Mouse (Mus musculus) stomach, embryonic 15.5 days (tissue): ENCODE results near the gene Sik2. TPM values are rescaled to one million over a fixed set of nuclear protein-coding genes. Genes with fewer than 3 reads are reported as not detected.

Experiments used
- ATAC-seq: fragments of 200-750 bp; cut with Nextera tagmentation; 2 replicates; pipeline ENCODE4 v1.8.0; 2017; ENCODE audit warnings: low read depth, moderate number of reproducible peaks, moderate TSS enrichment; ENCODE audit not compliant: insufficient read depth, low FRiP score
- H3K27ac ChIP-seq: fragments of 300-500 bp; sonication (generic); 2 replicates; pipeline ENCODE4 v1.5.1; 2015; ENCODE audit warnings: mild to moderate bottlenecking, inconsistent platforms
- H3K27me3 ChIP-seq: fragments of 300-500 bp; sonication (generic); replicated peaks from 2 replicates; pipeline ENCODE4 v1.6.1; 2015; ENCODE audit warnings: inconsistent platforms
- H3K36me3 ChIP-seq: fragments of 300-500 bp; sonication (generic); 2 replicates; pipeline ENCODE4 v1.6.1; 2015; ENCODE audit warnings: inconsistent platforms
- H3K4me1 ChIP-seq: fragments of 300-500 bp; sonication (generic); 2 replicates; pipeline ENCODE4 v1.6.1; 2015; ENCODE audit warnings: inconsistent platforms
- H3K4me2 ChIP-seq: fragments of 300-500 bp; sonication (generic); 2 replicates; pipeline ENCODE4 v1.6.1; 2015; ENCODE audit warnings: mild to moderate bottlenecking, inconsistent platforms
- H3K4me3 ChIP-seq: fragments of 300-500 bp; sonication (generic); replicated peaks from 2 replicates; pipeline ENCODE4 v1.5.1; 2015; ENCODE audit warnings: inconsistent platforms
- H3K9ac ChIP-seq: fragments of 300-500 bp; sonication (generic); 2 replicates; pipeline ENCODE4 v1.6.1; 2015; ENCODE audit warnings: inconsistent platforms
- H3K9me3 ChIP-seq: fragments of 300-500 bp; sonication (generic); 2 replicates; pipeline ENCODE4 v1.6.1; 2016; ENCODE audit warnings: inconsistent platforms
- WGBS: fragments of 180-500 bp; shearing (Covaris S2); methylation state at CpG from one replicate; pipeline ENCODE4 v1.1.7; 2015; 5-methylcytosine and 5-hydroxymethylcytosine counted together
- polyA plus RNA-seq: library from polyadenylated mRNA; unstranded; fragments of >200 nt; fragmentation: Nextera tagmentation; extraction: Ambion mirVana; gene quantifications from 2 replicates; pipeline ENCODE4 v1.2.1, GENCODE M21; 2015

Gene Sik2
- polyA plus RNA-seq, 1 experiment from 2014 or later = 18.9 TPM

DNA sequence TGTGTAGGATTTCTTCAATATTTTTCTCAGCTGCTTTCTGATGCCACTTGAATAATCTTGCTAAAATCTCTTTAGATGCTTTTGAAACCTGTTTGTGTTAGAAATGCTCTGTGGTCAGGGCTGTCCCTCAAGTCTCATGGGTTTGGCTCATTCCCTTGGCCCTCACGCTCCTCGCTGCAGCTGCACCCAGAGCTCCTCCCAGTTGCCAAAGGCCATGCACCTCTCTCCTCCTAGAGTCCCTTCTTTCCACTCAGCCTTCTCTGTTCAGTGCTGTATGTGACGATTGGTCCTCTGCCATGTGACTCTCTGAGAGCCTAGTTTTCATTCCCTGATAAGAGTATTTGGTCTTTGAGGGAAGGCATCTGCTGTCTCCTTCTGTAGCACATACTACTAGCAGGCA, 131.4 kb downstream of the Sik2 start:
- no peak overlapping the region for H3K4me2 ChIP-seq
- WGBS = 57% methylated on average over 3 of the region's 3 CpGs
- no peak overlapping the region for H3K4me3 ChIP-seq
- no peaks in the 10 kb centered on the region for H3K9me3 ChIP-seq
- H3K4me1 ChIP-seq = no peaks in the 10 kb centered on the region
- ATAC-seq = no peak
- H3K27me3 ChIP-seq = no peaks in the 10 kb centered on the region
- H3K9ac ChIP-seq = no peak overlapping the region
- H3K27ac ChIP-seq = no peak overlapping the region
- peaks cover 23% of the 10 kb centered on the region; the same call in 1 of the 2 replicates for H3K36me3 ChIP-seq

GRCm38 (mm10) chr9:50876287-50876686, 132.6 kb downstream of the Sik2 start:
- WGBS = 94% methylated on average over 3 of the region's 3 CpGs
- no peaks in the 10 kb centered on the region for H3K9me3 ChIP-seq
- no peaks in the 10 kb centered on the region for H3K4me1 ChIP-seq
- no peak overlapping the region for H3K4me3 ChIP-seq
- no peaks in the 10 kb centered on the region for H3K27me3 ChIP-seq
- ATAC-seq = no peak
- H3K36me3 ChIP-seq = peaks cover 23% of the 10 kb centered on the region; the same call in 1 of the 2 replicates
- H3K4me2 ChIP-seq = no peak overlapping the region
- no peak overlapping the region for H3K27ac ChIP-seq
- H3K9ac ChIP-seq = no peak overlapping the region

DNA sequence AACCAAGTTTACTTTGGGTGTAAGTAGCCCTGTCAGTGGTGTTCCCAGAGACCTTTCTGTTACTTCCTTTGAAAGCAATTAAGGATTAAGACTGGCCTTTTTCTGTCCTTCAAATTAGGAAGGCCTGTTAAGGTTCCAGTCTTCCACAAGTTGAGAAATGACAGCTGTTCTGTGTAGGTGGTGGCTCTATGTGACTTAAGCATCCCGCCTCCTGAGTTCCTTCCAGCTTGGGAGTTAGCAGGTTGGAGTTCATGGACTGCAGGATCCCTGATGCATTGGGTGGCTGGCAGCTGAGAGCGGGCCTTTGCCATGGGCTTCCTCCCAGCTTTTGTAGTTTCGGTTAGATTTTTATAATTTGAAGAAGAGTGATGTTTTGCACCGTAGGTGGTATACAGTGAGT, 133.4 kb downstream of the Sik2 start:
- ATAC-seq = no peak
- WGBS = 89% methylated on average over 4 of the region's 4 CpGs

GRCm38 (mm10) chr9:50874031-50874430, 134.8 kb downstream of the Sik2 start:
- Histone ChIP-seq H3K9ac (no peak overlapping the region), H3K9me3 (no peaks in the 10 kb centered on the region), H3K4me3 (no peak overlapping the region), H3K36me3 (peaks cover 23% of the 10 kb centered on the region), H3K27me3 (no peaks in the 10 kb centered on the region), H3K27ac (no peak overlapping the region), H3K4me1 (no peaks in the 10 kb centered on the region), H3K4me2 (no peak overlapping the region)
- WGBS = 87% methylated on average over 6 of the region's 6 CpGs
- ATAC-seq = no peak

More for the DNA sequence above, 133.4 kb downstream of the Sik2 start:
- H3K9ac ChIP-seq = no peak overlapping the region
- H3K27ac ChIP-seq = no peak overlapping the region
- no peaks in the 10 kb centered on the region for H3K4me1 ChIP-seq
- H3K4me2 ChIP-seq = no peak overlapping the region
- H3K36me3 ChIP-seq = peaks cover 27% of the 10 kb centered on the region
- H3K4me3 ChIP-seq = no peak overlapping the region
- H3K27me3 ChIP-seq = no peaks in the 10 kb centered on the region
- H3K9me3 ChIP-seq = no peaks in the 10 kb centered on the region

DNA sequence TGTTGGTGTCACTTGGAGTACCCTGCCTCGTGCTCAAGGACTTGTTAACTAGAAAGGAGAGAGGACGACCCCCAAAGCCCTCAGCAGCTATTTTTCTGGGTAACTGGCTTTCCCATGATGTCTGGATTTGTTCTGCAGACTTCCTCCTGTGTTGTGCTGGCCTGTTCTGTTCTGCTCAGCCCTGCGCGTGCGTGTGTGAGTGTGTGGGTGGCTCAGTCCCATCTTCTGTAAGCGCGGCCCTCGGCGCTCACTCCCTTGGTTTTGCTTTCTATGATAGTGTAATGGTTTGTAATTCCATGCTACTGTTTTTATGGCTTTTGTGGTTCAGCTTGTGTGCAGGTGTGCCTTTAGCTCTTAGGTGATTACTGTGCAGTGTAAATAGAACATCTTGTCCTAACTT, 135.7 kb downstream of the Sik2 start:
- Histone ChIP-seq H3K4me3 (no peak overlapping the region), H3K4me2 (no peak overlapping the region), H3K27ac (no peak overlapping the region), H3K36me3 (peaks cover 27% of the 10 kb centered on the region), H3K4me1 (no peaks in the 10 kb centered on the region), H3K27me3 (no peaks in the 10 kb centered on the region), H3K9ac (no peak overlapping the region), H3K9me3 (no peaks in the 10 kb centered on the region)
- 92% methylated on average over 9 of the region's 9 CpGs for WGBS
- ATAC-seq = no peak

DNA sequence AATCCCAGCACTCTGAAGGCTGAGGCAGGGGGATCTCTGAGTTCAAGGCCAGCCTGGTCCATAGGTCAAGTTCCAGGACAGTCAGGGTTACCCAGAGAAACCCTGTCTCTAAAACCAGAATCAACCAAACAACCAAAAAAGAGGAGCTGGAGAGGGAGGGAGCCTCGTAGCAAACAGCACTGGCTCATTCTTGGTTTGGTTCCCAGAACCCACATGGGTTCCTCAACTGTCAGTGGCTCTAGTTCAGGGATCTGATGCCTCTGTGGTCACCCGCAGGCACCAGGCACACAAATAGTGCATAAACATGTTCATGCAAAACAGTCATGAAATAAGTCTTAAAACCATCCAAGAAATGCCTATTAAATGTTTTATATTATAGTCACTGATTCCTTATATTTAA, 140.7 kb downstream of the Sik2 start:
- Histone ChIP-seq H3K4me3 (no peak overlapping the region), H3K27me3 (no peaks in the 10 kb centered on the region), H3K9ac (no peak overlapping the region), H3K4me1 (no peaks in the 10 kb centered on the region), H3K4me2 (no peak overlapping the region), H3K27ac (no peak overlapping the region), H3K36me3 (peaks cover 49% of the 10 kb centered on the region), H3K9me3 (no peaks in the 10 kb centered on the region)
- 84% methylated on average over 2 of the region's 2 CpGs for WGBS
- ATAC-seq = no peak

DNA sequence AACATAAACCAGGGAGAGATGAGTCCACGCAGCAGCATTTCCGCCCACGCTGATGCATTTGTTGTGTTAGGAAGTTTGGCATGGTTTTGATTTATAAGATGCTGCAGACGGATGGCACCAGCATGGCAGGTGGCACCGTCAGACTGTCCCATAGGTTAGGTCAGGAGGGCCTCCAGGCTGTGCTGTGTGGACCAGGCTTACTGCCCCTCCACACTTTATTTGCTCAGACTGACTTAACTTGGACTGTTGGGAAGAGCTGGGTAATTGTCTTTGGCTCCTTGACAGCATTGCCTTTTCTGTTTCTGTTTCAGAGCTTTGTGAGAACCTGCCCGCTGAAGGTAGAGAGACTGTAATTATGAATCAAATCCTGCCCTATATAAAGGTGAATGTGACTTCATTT, 141.9 kb downstream of the Sik2 start:
- peaks cover 61% of the 10 kb centered on the region for H3K36me3 ChIP-seq
- H3K27me3 ChIP-seq = no peaks in the 10 kb centered on the region
- no peak overlapping the region for H3K4me3 ChIP-seq
- no peak overlapping the region for H3K27ac ChIP-seq
- no peak overlapping the region for H3K9ac ChIP-seq
- no peaks in the 10 kb centered on the region for H3K4me1 ChIP-seq
- 90% methylated on average over 6 of the region's 6 CpGs for WGBS
- no peak overlapping the region for H3K4me2 ChIP-seq
- ATAC-seq = no peak
- H3K9me3 ChIP-seq = no peaks in the 10 kb centered on the region

DNA sequence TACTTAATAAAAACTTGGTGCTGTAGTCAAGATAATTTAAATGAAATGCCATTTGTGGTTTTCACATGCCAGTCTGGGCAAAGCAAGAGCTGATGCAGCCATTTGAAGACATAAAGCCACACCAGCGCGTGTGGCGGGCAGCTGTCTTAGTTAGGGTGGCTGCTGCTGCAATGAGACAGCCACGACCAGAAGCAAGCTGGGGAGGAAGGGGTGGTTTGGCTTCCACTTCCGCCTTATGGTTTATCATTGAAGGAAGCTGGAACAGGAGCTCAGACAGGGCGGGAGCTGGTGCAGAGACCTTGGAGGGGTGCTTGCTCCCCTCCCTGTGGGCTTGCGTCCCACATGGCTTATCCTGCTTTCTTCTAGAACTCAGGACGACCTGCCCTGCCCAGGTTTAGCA, 143.1 kb downstream of the Sik2 start:
- Histone ChIP-seq H3K4me3 (no peak overlapping the region), H3K4me2 (no peak overlapping the region), H3K36me3 (peaks cover 68% of the 10 kb centered on the region), H3K27ac (no peak overlapping the region), H3K27me3 (no peaks in the 10 kb centered on the region), H3K4me1 (no peaks in the 10 kb centered on the region), H3K9me3 (no peaks in the 10 kb centered on the region), H3K9ac (no peak overlapping the region)
- 74% methylated on average over 8 of the region's 8 CpGs for WGBS
- ATAC-seq = no peak

GRCm38 (mm10) chr9:50864877-50865276, 144.0 kb downstream of the Sik2 start:
- Histone ChIP-seq H3K4me3 (no peak overlapping the region), H3K9me3 (no peaks in the 10 kb centered on the region), H3K4me1 (no peaks in the 10 kb centered on the region), H3K36me3 (peaks cover 61% of the 10 kb centered on the region), H3K4me2 (no peak overlapping the region), H3K27me3 (no peaks in the 10 kb centered on the region), H3K9ac (no peak overlapping the region), H3K27ac (no peak overlapping the region)
- 72% methylated on average over 5 of the region's 5 CpGs for WGBS
- no peak for ATAC-seq

GRCm38 (mm10) chr9:50863824-50864223, 145.0 kb downstream of the Sik2 start:
- H3K27ac ChIP-seq = no peak overlapping the region
- H3K9ac ChIP-seq = no peak overlapping the region
- no peak for ATAC-seq
- H3K36me3 ChIP-seq = peaks cover 62% of the 10 kb centered on the region
- no peaks in the 10 kb centered on the region for H3K9me3 ChIP-seq
- H3K4me1 ChIP-seq = no peaks in the 10 kb centered on the region
- WGBS = 87% methylated on average over 4 of the region's 4 CpGs
- no peak overlapping the region for H3K4me2 ChIP-seq
- no peaks in the 10 kb centered on the region for H3K27me3 ChIP-seq
- H3K4me3 ChIP-seq = no peak overlapping the region

DNA sequence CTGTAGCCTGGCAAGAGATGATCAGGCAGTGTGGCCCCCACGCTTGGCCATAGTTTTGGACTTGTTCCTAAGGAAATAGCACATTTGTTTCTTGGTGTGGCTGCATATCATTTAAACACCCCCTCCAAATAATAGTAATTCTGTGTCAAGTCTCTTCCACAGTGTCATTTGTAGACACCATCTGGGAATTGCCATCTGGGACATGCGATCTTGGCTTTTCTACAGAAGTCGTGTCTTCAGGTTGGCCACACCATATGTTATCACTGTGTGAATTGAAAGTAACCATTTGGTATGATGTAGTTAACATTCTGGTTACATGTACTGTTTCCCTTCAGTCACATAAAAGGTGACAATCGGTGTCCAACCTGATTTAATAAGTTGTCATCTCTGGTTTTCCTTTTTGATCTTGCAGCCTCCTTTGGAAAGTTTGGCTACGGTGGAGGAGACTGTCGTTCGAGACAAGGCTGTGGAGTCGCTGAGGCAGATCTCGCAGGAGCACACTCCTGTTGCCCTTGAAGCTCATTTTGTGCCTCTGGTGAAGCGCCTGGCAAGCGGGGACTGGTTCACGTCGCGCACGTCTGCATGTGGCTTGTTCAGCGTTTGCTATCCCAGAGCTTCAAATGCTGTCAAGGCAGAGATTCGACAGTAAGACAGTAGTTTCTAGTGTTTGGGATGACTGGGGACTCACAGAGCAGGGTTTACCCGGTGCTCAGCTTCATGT, 147.6 kb downstream of the Sik2 start:
- peaks cover 42% of the 10 kb centered on the region for H3K36me3 ChIP-seq
- 94% methylated on average over 18 of the region's 18 CpGs for WGBS
- no peak for ATAC-seq

GRCm38 (mm10) chr9:50858681-50859080, 150.2 kb downstream of the Sik2 start:
- Histone ChIP-seq H3K4me2 (no peak overlapping the region), H3K36me3 (peaks cover 32% of the 10 kb centered on the region), H3K4me1 (peaks cover 8% of the 10 kb centered on the region; the same call in 1 of the 2 replicates), H3K27me3 (no peaks in the 10 kb centered on the region), H3K9me3 (no peaks in the 10 kb centered on the region), H3K9ac (no peak overlapping the region), H3K4me3 (no peak overlapping the region), H3K27ac (no peak overlapping the region)
- ATAC-seq = no peak
- WGBS = 75% methylated on average over 6 of the region's 6 CpGs

More for the DNA sequence above, 147.6 kb downstream of the Sik2 start:
- no peak overlapping the region for H3K27ac ChIP-seq
- no peaks in the 10 kb centered on the region for H3K9me3 ChIP-seq
- no peak overlapping the region for H3K4me3 ChIP-seq
- no peaks in the 10 kb centered on the region for H3K4me1 ChIP-seq
- no peak overlapping the region for H3K9ac ChIP-seq
- no peaks in the 10 kb centered on the region for H3K27me3 ChIP-seq
- no peak overlapping the region for H3K4me2 ChIP-seq
